Mouse (Mus musculus): ENCODE results near the gene Ptpa. TPM values are rescaled to one million over a fixed set of nuclear protein-coding genes. Genes with fewer than 3 reads are reported as not detected.

Ptpa gene
- polyA plus RNA-seq, 1 experiment from 2014 or later, result 156 TPM

DNA sequence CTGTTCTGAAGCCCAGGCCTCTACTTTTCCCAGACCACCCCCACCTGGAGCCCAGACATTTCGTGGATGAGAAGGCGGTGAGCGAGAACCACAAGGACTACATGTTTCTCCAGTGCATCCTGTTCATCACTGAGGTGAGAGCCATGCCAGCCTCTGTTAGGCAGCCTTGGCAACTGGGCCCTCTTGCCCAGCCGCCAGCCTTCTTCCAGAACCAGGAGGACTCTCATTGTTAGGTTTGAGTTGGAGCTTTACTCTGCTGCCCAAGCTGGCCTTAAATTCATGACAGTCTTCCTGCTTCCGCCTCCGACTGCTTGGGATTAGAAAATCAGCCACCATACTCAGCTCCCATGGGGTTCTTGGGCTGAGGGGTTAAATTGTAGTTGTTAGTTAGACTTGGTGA lies 23.8 kb downstream of the Ptpa start:
- Histone ChIP-seq H3K36me3 (ENCODE audit: control insufficient read depth, insufficient read depth, low read length) (peaks cover 22% of the 10 kb centered on the region), H3K27ac (ENCODE audit: low read length) (0 out of 2 replicates have a peak overlapping the region, but pooled peaks have one; percentile 91), H3K27me3 (ENCODE audit: control insufficient read depth, insufficient read depth, low read depth, low read length) (no peaks in the 10 kb centered on the region), H3K4me3 (ENCODE audit: low read depth, low read length) (no peak overlapping the region), H3K9ac (ENCODE audit: low read depth, low read length) (no peak overlapping the region), H3K9me3 (replicated peaks; ENCODE audit: control insufficient read depth, low read length, poor library complexity, severe bottlenecking) (no peaks in the 10 kb centered on the region), H3K4me1 (ENCODE audit: control insufficient read depth, insufficient read depth, low read length) (peaks cover 31% of the 10 kb centered on the region), H3K4me2 (ENCODE audit: low read length) (no peak overlapping the region)
- 92% methylated on average over 6 of the region's 6 CpGs for WGBS
- no peak for ATAC-seq

DNA sequence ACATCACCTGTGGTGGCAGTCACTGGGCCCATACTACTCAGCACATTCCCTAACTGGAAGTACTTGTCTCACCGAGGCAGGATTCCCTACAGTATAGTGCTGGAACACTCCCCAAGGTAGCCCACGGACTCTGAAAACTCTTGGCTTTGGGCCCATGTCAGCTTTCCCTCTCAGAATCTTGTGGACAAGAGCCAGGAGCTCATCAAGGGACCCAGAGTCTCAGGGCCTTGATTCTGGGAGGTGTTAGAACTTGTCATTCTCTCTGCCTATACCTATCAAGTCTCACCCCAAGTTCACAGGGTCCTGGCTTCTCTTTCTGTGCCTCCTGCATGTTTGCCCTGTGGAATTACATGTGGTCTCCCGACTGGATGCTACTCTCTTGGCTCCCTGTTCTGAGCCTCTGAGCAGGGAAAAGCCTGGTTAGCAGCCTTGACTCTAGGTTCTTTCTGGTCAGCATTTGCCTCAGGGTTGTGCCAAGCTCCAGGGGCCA lies 24.4 kb downstream of the Ptpa start:
- Histone ChIP-seq H3K9me3 (replicated peaks; ENCODE audit: control insufficient read depth, low read length, poor library complexity, severe bottlenecking) (no peaks in the 10 kb centered on the region), H3K36me3 (ENCODE audit: control insufficient read depth, insufficient read depth, low read length) (peaks cover 22% of the 10 kb centered on the region), H3K9ac (ENCODE audit: low read depth, low read length) (peak overlapping the region; percentile 35; the same call in 1 of the 2 replicates), H3K4me2 (ENCODE audit: low read length) (no peak overlapping the region), H3K4me3 (ENCODE audit: low read depth, low read length) (no peak overlapping the region), H3K4me1 (ENCODE audit: control insufficient read depth, insufficient read depth, low read length) (peaks cover 31% of the 10 kb centered on the region), H3K27me3 (ENCODE audit: control insufficient read depth, insufficient read depth, low read depth, low read length) (no peaks in the 10 kb centered on the region), H3K27ac (ENCODE audit: low read length) (peak overlapping the region; percentile 91)
- no peak for ATAC-seq
- 62% methylated on average over 3 of the region's 3 CpGs for WGBS

GRCm38 (mm10) chr2:30440701-30441517 lies 25.1 kb downstream of the Ptpa start:
- Histone ChIP-seq H3K27ac (ENCODE audit: low read length) (peak overlapping the region; percentile 91), H3K4me2 (ENCODE audit: low read length) (0 out of 2 replicates have a peak overlapping the region, but pooled peaks have one; percentile 17), H3K36me3 (ENCODE audit: control insufficient read depth, insufficient read depth, low read length) (peaks cover 22% of the 10 kb centered on the region), H3K27me3 (ENCODE audit: control insufficient read depth, insufficient read depth, low read depth, low read length) (no peaks in the 10 kb centered on the region), H3K4me3 (ENCODE audit: low read depth, low read length) (no peak overlapping the region), H3K9ac (ENCODE audit: low read depth, low read length) (peak overlapping the region; percentile 39), H3K4me1 (ENCODE audit: control insufficient read depth, insufficient read depth, low read length) (peaks cover 31% of the 10 kb centered on the region), H3K9me3 (replicated peaks; ENCODE audit: control insufficient read depth, low read length, poor library complexity, severe bottlenecking) (no peaks in the 10 kb centered on the region)
- ATAC-seq, result peak; percentile 55; the same call in 1 of the 2 replicates
- WGBS, result 16% methylated on average over 12 of the region's 12 CpGs

DNA sequence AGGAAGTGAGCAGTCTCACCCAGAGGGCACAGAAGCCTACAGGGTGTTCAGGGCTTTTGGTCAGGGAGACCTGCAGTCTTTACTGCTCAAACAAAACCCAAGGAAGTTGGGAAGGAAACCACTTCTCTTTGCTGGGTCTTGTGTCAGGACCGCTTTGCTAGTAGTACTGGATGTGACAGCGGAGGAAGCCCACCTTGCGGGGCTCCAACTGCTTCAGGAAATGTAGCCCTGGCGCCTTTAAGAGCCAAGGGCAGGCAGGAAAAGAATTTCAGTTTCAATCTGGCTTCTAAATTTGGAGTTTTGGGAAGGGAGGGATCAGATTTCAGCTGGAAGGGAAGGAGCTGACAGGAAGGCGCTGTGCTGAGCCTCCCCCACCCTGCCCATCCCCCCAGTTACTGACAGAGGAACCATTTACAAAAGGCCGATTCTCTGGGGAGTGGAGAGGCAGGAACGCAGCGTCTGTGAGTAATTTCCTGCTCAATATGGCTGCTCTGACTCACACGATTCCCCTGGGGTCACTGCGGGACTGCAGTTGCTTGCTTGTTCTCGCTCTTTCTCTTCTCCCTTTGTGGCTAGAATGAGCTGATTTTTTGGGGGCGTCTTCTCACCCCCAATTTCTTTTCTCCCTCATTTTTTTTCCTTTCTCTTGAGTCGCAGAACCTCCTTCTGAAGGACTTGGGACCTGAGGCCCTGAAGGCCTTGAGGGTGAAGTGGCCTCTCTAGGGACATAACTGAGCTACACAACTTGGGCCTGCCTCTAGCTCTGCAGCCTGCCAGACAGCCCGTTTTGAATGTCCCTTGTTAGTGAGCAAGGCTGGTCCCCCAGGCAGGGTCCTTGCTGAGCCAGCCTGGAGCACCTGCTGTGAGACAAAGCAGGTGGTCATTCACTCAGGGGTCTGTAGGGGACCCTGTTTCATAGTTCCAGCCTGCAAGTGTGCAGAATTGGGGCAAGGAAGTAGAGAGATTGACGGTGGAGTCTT lies 26.0 kb downstream of the Ptpa start:
- H3K4me3 ChIP-seq (ENCODE audit: low read depth, low read length), result no peak overlapping the region
- H3K27me3 ChIP-seq (ENCODE audit: control insufficient read depth, insufficient read depth, low read depth, low read length), result no peaks in the 10 kb centered on the region
- peak overlapping the region; percentile 17 for H3K4me2 ChIP-seq (ENCODE audit: low read length)
- H3K9ac ChIP-seq (ENCODE audit: low read depth, low read length), result peak overlapping the region; percentile 39
- peak; percentile 70 for ATAC-seq
- WGBS, result 4% methylated on average over 15 of the region's 15 CpGs
- H3K4me1 ChIP-seq (ENCODE audit: control insufficient read depth, insufficient read depth, low read length), result peaks cover 31% of the 10 kb centered on the region
- peak overlapping the region; percentile 91 for H3K27ac ChIP-seq (ENCODE audit: low read length)
- no peaks in the 10 kb centered on the region for H3K9me3 ChIP-seq (replicated peaks; ENCODE audit: control insufficient read depth, low read length, poor library complexity, severe bottlenecking)
- peaks cover 22% of the 10 kb centered on the region for H3K36me3 ChIP-seq (ENCODE audit: control insufficient read depth, insufficient read depth, low read length)

DNA sequence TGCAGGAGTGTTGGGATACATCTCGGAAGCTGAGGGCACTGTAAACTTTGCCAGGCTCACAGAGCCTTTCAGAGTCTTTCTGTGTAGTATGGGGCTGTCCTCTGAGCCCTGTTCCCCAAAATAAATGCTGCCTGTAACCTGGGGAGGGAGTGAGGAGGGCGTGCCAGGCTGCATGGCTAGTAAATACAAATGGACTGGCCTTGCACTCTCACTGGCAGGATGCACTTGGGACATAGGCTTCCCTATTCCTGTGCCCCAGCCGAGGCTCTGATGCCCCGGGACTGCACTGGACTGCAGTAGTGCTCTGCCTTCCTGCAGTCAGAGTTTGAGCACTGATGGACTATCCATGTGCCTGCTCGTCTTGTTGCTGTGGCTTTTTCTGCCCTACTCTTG lies 26.7 kb downstream of the Ptpa start:
- Histone ChIP-seq H3K4me1 (ENCODE audit: control insufficient read depth, insufficient read depth, low read length) (peaks cover 31% of the 10 kb centered on the region), H3K4me2 (ENCODE audit: low read length) (peak overlapping the region; percentile 17), H3K4me3 (ENCODE audit: low read depth, low read length) (no peak overlapping the region), H3K36me3 (ENCODE audit: control insufficient read depth, insufficient read depth, low read length) (peaks cover 22% of the 10 kb centered on the region), H3K9ac (ENCODE audit: low read depth, low read length) (peak overlapping the region; percentile 39), H3K9me3 (replicated peaks; ENCODE audit: control insufficient read depth, low read length, poor library complexity, severe bottlenecking) (no peaks in the 10 kb centered on the region), H3K27ac (ENCODE audit: low read length) (peak overlapping the region; percentile 91), H3K27me3 (ENCODE audit: control insufficient read depth, insufficient read depth, low read depth, low read length) (no peaks in the 10 kb centered on the region)
- 64% methylated on average over 5 of the region's 5 CpGs for WGBS
- ATAC-seq, result 0 out of 2 replicates have a peak, but pooled peaks have one; percentile 6

DNA sequence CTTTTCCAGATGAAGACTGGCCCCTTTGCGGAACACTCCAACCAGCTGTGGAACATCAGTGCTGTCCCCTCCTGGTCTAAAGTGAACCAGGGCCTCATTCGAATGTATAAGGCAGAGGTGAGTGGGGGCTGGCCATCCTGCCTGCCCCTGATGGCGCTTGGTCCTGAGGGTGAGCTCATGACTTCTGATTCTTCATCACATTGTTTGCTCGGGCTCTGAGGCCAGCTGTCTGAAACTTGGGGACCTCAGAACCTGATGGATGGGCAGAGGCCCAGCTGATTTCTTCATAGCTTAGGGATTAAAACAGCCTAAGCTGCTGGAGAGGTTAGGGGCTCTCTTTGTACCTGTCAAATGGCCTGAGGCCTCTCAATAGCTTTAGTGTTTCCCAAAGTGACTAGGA lies 27.4 kb downstream of the Ptpa start:
- 62% methylated on average over 4 of the region's 4 CpGs for WGBS
- Histone ChIP-seq H3K4me1 (ENCODE audit: control insufficient read depth, insufficient read depth, low read length) (peaks cover 31% of the 10 kb centered on the region), H3K9me3 (replicated peaks; ENCODE audit: control insufficient read depth, low read length, poor library complexity, severe bottlenecking) (no peaks in the 10 kb centered on the region), H3K4me3 (ENCODE audit: low read depth, low read length) (no peak overlapping the region), H3K27ac (ENCODE audit: low read length) (peak overlapping the region; percentile 91), H3K36me3 (ENCODE audit: control insufficient read depth, insufficient read depth, low read length) (peaks cover 17% of the 10 kb centered on the region), H3K27me3 (ENCODE audit: control insufficient read depth, insufficient read depth, low read depth, low read length) (no peaks in the 10 kb centered on the region), H3K9ac (ENCODE audit: low read depth, low read length) (peak overlapping the region; percentile 44), H3K4me2 (ENCODE audit: low read length) (no peak overlapping the region)
- ATAC-seq, result no peak

GRCm38 (mm10) chr2:30444006-30444405 lies 28.2 kb downstream of the Ptpa start:
- Histone ChIP-seq H3K9me3 (replicated peaks; ENCODE audit: control insufficient read depth, low read length, poor library complexity, severe bottlenecking) (no peaks in the 10 kb centered on the region), H3K36me3 (ENCODE audit: control insufficient read depth, insufficient read depth, low read length) (peaks cover 12% of the 10 kb centered on the region), H3K4me1 (ENCODE audit: control insufficient read depth, insufficient read depth, low read length) (peaks cover 31% of the 10 kb centered on the region), H3K27me3 (ENCODE audit: control insufficient read depth, insufficient read depth, low read depth, low read length) (no peaks in the 10 kb centered on the region), H3K4me2 (ENCODE audit: low read length) (no peak overlapping the region), H3K4me3 (ENCODE audit: low read depth, low read length) (no peak overlapping the region), H3K27ac (ENCODE audit: low read length) (no peak overlapping the region), H3K9ac (ENCODE audit: low read depth, low read length) (no peak overlapping the region)
- no peak for ATAC-seq
- WGBS, result 86% methylated on average over 5 of the region's 5 CpGs

DNA sequence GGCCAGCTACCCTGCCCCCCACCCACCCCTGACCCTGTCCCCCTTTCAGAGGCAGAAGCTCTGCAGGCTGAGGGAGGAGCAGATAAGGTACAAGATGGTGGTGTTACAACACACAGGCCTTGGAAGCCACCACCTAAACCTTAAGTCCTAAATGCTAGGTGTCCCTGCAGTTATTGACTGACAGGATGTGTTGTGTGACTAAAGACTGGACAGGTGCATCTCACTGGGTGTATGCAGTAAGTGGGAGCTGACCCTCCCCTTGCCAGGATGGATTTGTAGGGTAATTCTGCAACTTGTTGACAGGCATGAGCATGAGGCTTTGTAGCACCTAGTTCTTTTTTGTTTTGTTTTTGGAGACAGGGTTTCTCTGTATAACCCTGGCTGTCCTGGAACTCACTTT lies 28.6 kb downstream of the Ptpa start:
- no peak for ATAC-seq
- no peak overlapping the region for H3K9ac ChIP-seq (ENCODE audit: low read depth, low read length)
- no peak overlapping the region for H3K4me3 ChIP-seq (ENCODE audit: low read depth, low read length)
- no peak overlapping the region for H3K27ac ChIP-seq (ENCODE audit: low read length)
- no peaks in the 10 kb centered on the region for H3K27me3 ChIP-seq (ENCODE audit: control insufficient read depth, insufficient read depth, low read depth, low read length)
- H3K4me1 ChIP-seq (ENCODE audit: control insufficient read depth, insufficient read depth, low read length), result peaks cover 31% of the 10 kb centered on the region
- H3K4me2 ChIP-seq (ENCODE audit: low read length), result no peak overlapping the region
- H3K36me3 ChIP-seq (ENCODE audit: control insufficient read depth, insufficient read depth, low read length), result peaks cover 8% of the 10 kb centered on the region
- no peaks in the 10 kb centered on the region for H3K9me3 ChIP-seq (replicated peaks; ENCODE audit: control insufficient read depth, low read length, poor library complexity, severe bottlenecking)

Measured in midbrain, embryonic 16.5 days (tissue).